Mouse (Mus musculus) midbrain, embryonic 15.5 days (tissue): Measurements from ENCODE around the gene Glis2. TPM values are rescaled to one million over a fixed set of nuclear protein-coding genes. Genes with fewer than 3 reads are reported as not detected.

ENCODE experiments used
- ATAC-seq: fragments of 200-750 bp; cut with Nextera tagmentation; replicated peaks from 2 replicates; pipeline ENCODE4 v1.8.0; 2017; ENCODE audit warnings: moderate TSS enrichment
- H3K27ac ChIP-seq: fragments of 300-500 bp; sonication (generic); 2 replicates; pipeline ENCODE4 v1.5.1; 2015; ENCODE audit warnings: mild to moderate bottlenecking, inconsistent platforms
- H3K27me3 ChIP-seq: fragments of 300-500 bp; sonication (generic); replicated peaks from 2 replicates; pipeline ENCODE4 v1.6.1; 2015; ENCODE audit warnings: inconsistent platforms
- H3K36me3 ChIP-seq: fragments of 300-500 bp; sonication (generic); replicated peaks from 2 replicates; pipeline ENCODE4 v1.6.1; 2015; ENCODE audit warnings: inconsistent platforms
- H3K4me1 ChIP-seq: fragments of 300-500 bp; sonication (generic); 2 replicates; pipeline ENCODE4 v1.6.1; 2015; ENCODE audit warnings: inconsistent platforms
- H3K4me2 ChIP-seq: fragments of 300-500 bp; sonication (generic); 2 replicates; pipeline ENCODE4 v1.6.1; 2015; ENCODE audit warnings: inconsistent platforms, mild to moderate bottlenecking, moderate library complexity
- H3K4me3 ChIP-seq: fragments of 300-500 bp; sonication (generic); 2 replicates; pipeline ENCODE4 v1.5.1; 2015; ENCODE audit warnings: mild to moderate bottlenecking, inconsistent platforms
- H3K9ac ChIP-seq: fragments of 300-500 bp; sonication (generic); 2 replicates; pipeline ENCODE4 v1.6.1; 2015; ENCODE audit warnings: mild to moderate bottlenecking, inconsistent platforms
- H3K9me3 ChIP-seq: fragments of 300-500 bp; sonication (generic); 2 replicates; pipeline ENCODE4 v1.6.1; 2016; ENCODE audit warnings: inconsistent platforms
- whole genome bisulfite sequencing: fragments of 180-500 bp; shearing (Covaris S2); methylation state at CpG from one replicate; pipeline ENCODE4 v1.1.7; 2015; ENCODE audit warnings: mixed read lengths; 5-methylcytosine and 5-hydroxymethylcytosine counted together
- polyA plus RNA-seq: library from polyadenylated mRNA; unstranded; fragments of >200 nt; fragmentation: Nextera tagmentation; extraction: Ambion mirVana; gene quantifications from 2 replicates; pipeline ENCODE4 v1.2.1, GENCODE M21; 2015

Glis2 gene
- polyA plus RNA-seq, 1 experiment from 2014 or later: 17.3 TPM

GRCm38 (mm10) chr16:4646831-4647230, 52.3 kb downstream of the Glis2 start:
- no peaks in the 10 kb centered on the region for H3K36me3 ChIP-seq
- no peak for ATAC-seq
- no peaks in the 10 kb centered on the region for H3K27me3 ChIP-seq
- H3K4me1 ChIP-seq: peaks cover 16% of the 10 kb centered on the region
- H3K4me3 ChIP-seq: no peak overlapping the region
- H3K27ac ChIP-seq: no peak overlapping the region
- no peaks in the 10 kb centered on the region for H3K9me3 ChIP-seq
- H3K9ac ChIP-seq: no peak overlapping the region
- 75% methylated on average over 4 of the region's 4 CpGs for WGBS
- H3K4me2 ChIP-seq: no peak overlapping the region

DNA sequence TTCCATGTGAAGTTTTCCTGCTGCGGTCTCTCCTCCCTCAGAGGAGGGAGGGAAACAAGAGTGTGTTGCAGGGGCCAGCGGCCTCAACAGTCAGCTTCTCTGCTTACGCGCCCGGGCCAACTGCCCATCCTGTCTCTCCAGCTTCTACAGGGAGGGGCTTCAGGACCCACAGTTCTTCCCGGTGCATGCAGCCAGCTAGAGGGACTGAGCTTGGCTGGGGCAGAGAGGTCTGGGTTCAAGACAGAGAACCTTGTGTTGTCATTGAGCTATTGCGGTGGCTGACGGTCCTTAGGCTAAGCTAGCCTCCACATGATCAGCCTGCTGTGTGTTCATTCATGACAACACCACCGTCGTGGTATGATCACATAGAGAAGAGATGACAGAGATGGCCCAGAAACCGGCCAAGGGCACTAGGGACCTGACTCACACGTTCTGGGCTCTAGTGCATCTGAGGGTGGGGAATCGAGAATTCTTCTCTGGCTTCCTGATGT, 53.2 kb downstream of the Glis2 start:
- H3K4me1 ChIP-seq: peaks cover 11% of the 10 kb centered on the region
- 77% methylated on average over 13 of the region's 13 CpGs for WGBS
- no peak for ATAC-seq
- no peaks in the 10 kb centered on the region for H3K9me3 ChIP-seq
- no peaks in the 10 kb centered on the region for H3K27me3 ChIP-seq
- H3K27ac ChIP-seq: no peak overlapping the region
- H3K36me3 ChIP-seq: peaks cover 4% of the 10 kb centered on the region; the same call in 1 of the 2 replicates
- no peak overlapping the region for H3K9ac ChIP-seq
- H3K4me3 ChIP-seq: no peak overlapping the region
- H3K4me2 ChIP-seq: no peak overlapping the region

DNA sequence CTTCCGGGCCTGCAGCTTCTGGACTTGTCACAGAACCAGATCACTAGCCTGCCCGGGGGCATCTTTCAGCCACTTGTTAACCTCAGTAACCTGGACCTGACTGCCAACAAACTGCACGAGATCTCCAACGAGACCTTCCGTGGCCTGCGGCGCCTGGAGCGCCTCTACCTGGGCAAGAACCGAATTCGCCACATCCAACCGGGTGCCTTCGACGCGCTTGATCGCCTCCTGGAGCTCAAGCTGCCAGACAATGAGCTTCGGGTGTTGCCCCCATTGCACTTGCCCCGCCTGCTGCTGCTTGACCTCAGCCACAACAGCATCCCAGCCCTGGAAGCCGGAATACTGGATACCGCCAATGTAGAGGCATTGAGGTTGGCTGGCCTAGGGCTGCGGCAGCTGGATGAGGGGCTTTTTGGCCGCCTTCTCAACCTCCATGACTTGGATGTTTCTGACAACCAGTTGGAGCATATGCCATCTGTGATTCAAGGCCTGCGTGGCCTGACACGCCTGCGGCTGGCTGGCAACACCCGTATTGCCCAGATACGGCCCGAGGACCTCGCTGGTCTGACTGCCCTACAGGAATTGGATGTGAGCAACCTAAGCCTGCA, 54.0 kb downstream of the Glis2 start:
- peaks cover 4% of the 10 kb centered on the region; the same call in 1 of the 2 replicates for H3K36me3 ChIP-seq

DNA sequence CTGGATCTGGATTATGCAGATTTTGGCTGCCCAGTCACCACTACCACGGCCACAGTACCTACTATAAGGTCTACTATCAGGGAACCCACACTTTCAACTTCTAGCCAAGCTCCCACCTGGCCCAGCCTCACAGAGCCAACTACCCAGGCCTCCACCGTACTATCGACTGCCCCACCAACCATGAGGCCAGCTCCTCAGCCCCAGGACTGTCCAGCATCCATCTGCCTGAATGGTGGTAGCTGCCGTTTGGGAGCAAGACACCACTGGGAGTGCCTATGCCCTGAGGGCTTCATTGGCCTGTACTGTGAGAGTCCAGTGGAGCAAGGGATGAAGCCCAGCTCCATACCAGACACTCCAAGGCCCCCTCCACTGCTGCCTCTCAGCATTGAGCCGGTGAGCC, 54.7 kb downstream of the Glis2 start:
- H3K4me1 ChIP-seq: no peaks in the 10 kb centered on the region
- no peak overlapping the region for H3K4me2 ChIP-seq
- 86% methylated on average over 5 of the region's 5 CpGs for WGBS
- no peak for ATAC-seq
- peaks cover 4% of the 10 kb centered on the region; the same call in 1 of the 2 replicates for H3K36me3 ChIP-seq
- no peak overlapping the region for H3K27ac ChIP-seq
- no peak overlapping the region for H3K4me3 ChIP-seq
- H3K9ac ChIP-seq: no peak overlapping the region
- H3K27me3 ChIP-seq: no peaks in the 10 kb centered on the region
- H3K9me3 ChIP-seq: no peaks in the 10 kb centered on the region

More for the DNA sequence above, 54.0 kb downstream of the Glis2 start:
- H3K9ac ChIP-seq: no peak overlapping the region
- WGBS: 78% methylated on average over 28 of the region's 28 CpGs
- no peaks in the 10 kb centered on the region for H3K9me3 ChIP-seq
- 0 out of 2 replicates have a peak, but pooled peaks cover 5% of the 10 kb centered on the region for H3K4me1 ChIP-seq
- no peak overlapping the region for H3K4me3 ChIP-seq
- ATAC-seq: no peak
- H3K4me2 ChIP-seq: no peak overlapping the region
- H3K27me3 ChIP-seq: no peaks in the 10 kb centered on the region
- H3K27ac ChIP-seq: no peak overlapping the region

DNA sequence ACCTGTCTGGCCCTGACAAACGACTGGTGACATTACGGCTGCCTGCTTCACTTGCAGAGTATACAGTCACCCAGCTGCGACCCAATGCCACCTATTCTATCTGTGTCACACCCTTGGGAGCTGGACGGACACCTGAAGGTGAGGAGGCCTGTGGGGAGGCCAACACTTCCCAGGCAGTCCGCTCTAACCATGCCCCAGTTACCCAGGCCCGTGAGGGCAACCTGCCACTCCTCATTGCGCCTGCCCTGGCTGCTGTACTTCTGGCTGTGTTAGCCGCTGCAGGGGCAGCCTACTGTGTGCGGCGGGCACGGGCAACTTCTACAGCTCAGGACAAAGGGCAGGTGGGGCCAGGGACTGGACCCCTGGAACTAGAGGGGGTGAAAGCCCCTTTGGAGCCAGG, 55.2 kb downstream of the Glis2 start:
- Histone ChIP-seq H3K27ac (no peak overlapping the region), H3K27me3 (no peaks in the 10 kb centered on the region), H3K4me1 (no peaks in the 10 kb centered on the region), H3K4me2 (no peak overlapping the region), H3K36me3 (peaks cover 4% of the 10 kb centered on the region; the same call in 1 of the 2 replicates), H3K9me3 (no peaks in the 10 kb centered on the region), H3K4me3 (no peak overlapping the region), H3K9ac (no peak overlapping the region)
- no peak for ATAC-seq
- WGBS: 88% methylated on average over 11 of the region's 11 CpGs

DNA sequence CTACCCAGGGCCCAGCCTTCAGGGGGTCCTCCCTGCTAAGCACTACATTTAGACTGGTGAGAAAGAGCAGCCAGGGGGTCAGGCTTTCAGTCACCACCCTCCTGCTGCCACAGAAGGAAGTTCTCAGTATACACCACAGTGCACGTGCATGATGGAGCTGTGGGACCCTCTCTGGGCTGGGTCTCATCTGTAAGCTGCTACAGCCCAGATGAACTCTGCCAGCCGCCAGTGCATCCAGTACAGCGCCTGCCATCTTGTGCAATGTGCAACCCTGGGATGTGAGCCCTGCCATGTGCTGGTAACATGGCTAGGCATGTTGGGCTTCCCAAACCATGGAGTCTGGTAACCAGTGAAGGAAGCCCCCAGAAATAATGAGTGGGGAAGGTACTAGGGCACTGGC, 55.6 kb downstream of the Glis2 start:
- peaks cover 4% of the 10 kb centered on the region; the same call in 1 of the 2 replicates for H3K36me3 ChIP-seq
- WGBS: 90% methylated on average over 3 of the region's 3 CpGs
- H3K4me2 ChIP-seq: no peak overlapping the region
- no peak overlapping the region for H3K9ac ChIP-seq
- peaks cover 4% of the 10 kb centered on the region for H3K4me1 ChIP-seq
- H3K27ac ChIP-seq: no peak overlapping the region
- H3K4me3 ChIP-seq: no peak overlapping the region
- ATAC-seq: no peak
- H3K9me3 ChIP-seq: no peaks in the 10 kb centered on the region
- no peaks in the 10 kb centered on the region for H3K27me3 ChIP-seq

GRCm38 (mm10) chr16:4651081-4651480, 56.6 kb downstream of the Glis2 start:
- ATAC-seq: no peak
- no peak overlapping the region for H3K9ac ChIP-seq

DNA sequence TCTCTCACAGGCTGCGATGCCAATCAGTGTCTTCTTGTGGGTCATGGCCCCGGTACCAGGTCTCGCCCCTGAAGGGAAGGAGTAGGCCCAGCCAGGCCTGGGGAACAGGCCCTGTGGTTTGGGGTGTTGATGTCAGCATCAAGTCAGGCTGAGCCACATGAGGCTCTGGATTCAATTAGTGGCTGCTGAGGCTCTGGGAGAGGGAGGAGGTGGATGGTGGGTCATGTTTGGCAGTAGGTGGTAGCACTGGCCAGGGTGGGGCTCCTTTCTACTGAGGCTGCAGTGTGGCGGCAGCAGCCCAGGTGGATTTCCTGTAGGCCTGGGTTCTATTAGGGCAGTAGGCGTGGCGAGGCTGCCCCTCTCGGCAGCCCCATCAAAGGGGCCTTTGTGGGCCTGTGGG, 57.1 kb downstream of the Glis2 start:
- no peaks in the 10 kb centered on the region for H3K9me3 ChIP-seq
- peaks cover 16% of the 10 kb centered on the region for H3K4me1 ChIP-seq
- peaks cover 4% of the 10 kb centered on the region; the same call in 1 of the 2 replicates for H3K36me3 ChIP-seq
- H3K4me2 ChIP-seq: no peak overlapping the region
- H3K4me3 ChIP-seq: no peak overlapping the region
- no peak overlapping the region for H3K27ac ChIP-seq
- ATAC-seq: no peak
- no peak overlapping the region for H3K9ac ChIP-seq
- 80% methylated on average over 7 of the region's 7 CpGs for WGBS
- H3K27me3 ChIP-seq: no peaks in the 10 kb centered on the region

More at GRCm38 (mm10) chr16:4651081-4651480, 56.6 kb downstream of the Glis2 start:
- Histone ChIP-seq H3K27me3 (no peaks in the 10 kb centered on the region), H3K36me3 (peaks cover 4% of the 10 kb centered on the region; the same call in 1 of the 2 replicates), H3K4me2 (no peak overlapping the region), H3K4me3 (no peak overlapping the region), H3K27ac (no peak overlapping the region), H3K4me1 (peaks cover 13% of the 10 kb centered on the region), H3K9me3 (no peaks in the 10 kb centered on the region)
- WGBS: 86% methylated on average over 1 of the region's 1 CpGs

DNA sequence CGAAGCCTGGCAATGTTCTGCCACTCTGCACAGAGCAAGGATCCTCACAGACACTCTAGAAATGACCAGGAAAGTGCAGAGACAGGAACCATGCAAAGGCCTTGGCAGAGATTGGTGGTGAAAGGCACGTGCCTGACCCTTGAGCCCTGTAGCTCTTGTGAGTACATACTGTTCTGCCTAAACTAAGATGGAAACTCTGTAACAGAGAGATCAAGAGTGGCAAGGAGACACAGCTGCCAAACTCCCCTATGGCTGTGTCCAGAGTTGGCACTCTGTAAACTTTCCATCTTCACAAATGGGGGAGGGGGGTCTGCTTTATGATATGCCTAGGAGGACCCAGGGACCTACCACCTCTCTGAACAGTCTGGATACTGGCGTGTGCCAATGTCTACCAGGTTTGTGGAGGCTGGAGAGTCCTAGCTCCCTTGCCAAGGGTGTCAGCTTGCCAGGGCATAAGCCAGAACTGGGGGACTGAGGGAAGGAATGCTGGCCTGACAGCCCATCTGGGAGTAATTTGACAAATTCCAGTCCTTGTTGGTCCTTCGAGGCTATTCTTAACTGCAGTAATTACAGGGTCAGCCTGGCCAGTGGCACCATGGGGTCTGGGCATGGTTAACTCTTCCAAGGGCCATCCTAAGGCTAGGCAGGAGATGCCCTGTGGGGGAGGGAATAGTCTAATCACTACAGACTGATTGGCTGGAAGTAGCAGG, 58.3 kb downstream of the Glis2 start:
- Histone ChIP-seq H3K36me3 (peaks cover 4% of the 10 kb centered on the region; the same call in 1 of the 2 replicates), H3K27me3 (no peaks in the 10 kb centered on the region), H3K4me3 (no peak overlapping the region), H3K4me1 (peaks cover 16% of the 10 kb centered on the region), H3K9me3 (no peaks in the 10 kb centered on the region), H3K9ac (no peak overlapping the region), H3K27ac (no peak overlapping the region), H3K4me2 (no peak overlapping the region)
- no peak for ATAC-seq
- 86% methylated on average over 4 of the region's 4 CpGs for WGBS

GRCm38 (mm10) chr16:4654706-4655105, 60.2 kb downstream of the Glis2 start:
- H3K4me3 ChIP-seq: no peak overlapping the region
- H3K27ac ChIP-seq: no peak overlapping the region
- ATAC-seq: no peak
- peaks cover 21% of the 10 kb centered on the region for H3K4me1 ChIP-seq
- 84% methylated on average over 10 of the region's 10 CpGs for WGBS
- H3K27me3 ChIP-seq: no peaks in the 10 kb centered on the region
- no peak overlapping the region for H3K9ac ChIP-seq
- no peak overlapping the region for H3K4me2 ChIP-seq
- no peaks in the 10 kb centered on the region for H3K9me3 ChIP-seq
- peaks cover 4% of the 10 kb centered on the region; the same call in 1 of the 2 replicates for H3K36me3 ChIP-seq

DNA sequence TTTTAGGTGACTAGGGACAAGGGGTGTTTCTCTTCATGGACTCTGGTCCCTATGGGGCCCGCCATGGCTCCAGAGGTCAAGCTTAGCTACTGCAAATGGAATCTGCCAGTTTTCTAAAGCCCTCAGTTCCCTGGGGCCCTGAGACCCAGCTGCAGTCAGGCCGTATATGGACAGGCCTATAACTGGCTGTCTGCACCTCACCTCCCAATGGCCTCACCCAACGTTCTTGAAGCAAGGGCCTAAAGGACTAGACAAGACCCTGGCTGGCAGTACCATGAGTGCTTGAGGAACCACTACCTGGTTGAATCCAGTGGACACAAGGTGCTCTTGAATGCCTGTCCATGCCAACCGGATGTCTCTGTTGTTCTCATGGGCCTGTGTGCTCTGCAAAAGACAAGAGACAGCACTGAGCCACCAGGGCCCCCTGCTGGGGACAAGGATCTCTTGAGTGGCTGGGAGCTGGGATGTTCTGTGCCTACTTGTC, 60.8 kb downstream of the Glis2 start:
- Histone ChIP-seq H3K9me3 (no peaks in the 10 kb centered on the region), H3K36me3 (peaks cover 4% of the 10 kb centered on the region; the same call in 1 of the 2 replicates), H3K27ac (peak overlapping the region; percentile 48; the same call in 1 of the 2 replicates), H3K27me3 (no peaks in the 10 kb centered on the region), H3K4me1 (peaks cover 21% of the 10 kb centered on the region), H3K4me3 (no peak overlapping the region), H3K4me2 (no peak overlapping the region), H3K9ac (no peak overlapping the region)
- 63% methylated on average over 4 of the region's 4 CpGs for WGBS
- ATAC-seq: no peak

DNA sequence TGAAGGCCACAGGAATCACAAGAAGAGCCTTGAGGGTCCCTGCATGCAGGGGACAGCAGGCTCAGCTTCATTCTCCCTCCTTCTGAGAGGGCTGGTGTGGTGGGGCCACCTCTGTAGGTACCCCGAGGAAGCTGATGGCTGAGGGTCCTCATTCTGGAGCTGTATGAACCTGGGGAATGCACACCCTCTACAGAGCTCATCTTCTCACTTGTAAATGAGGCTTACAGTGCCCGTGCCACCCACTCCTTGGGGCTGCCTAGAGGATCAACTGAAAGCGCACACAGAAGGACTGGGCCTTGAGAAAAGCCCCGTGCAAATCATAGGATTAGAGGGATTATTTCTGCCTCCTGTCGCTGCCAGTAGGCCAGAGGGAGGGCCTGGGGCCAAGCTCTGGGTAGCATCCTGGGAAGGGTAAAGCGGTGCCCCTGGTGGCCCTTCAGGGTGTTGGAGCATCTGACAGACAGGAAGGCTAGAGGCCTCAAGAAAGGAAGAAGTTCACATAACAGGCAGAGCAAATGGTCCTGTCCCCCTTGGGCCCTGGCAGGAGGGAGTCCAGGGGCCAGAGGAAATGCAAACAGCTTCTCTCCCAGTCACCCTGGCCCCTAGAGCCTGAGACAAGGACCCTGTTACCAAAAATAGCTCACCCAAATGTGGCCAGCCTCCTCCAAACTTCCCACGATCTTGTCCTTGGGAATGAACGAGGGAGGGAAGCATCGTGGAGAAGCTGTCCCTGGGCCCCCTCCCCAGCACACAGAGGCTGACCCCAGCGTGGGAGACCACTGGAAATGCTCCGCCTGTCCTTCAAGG, 61.5 kb downstream of the Glis2 start:
- no peak overlapping the region for H3K4me2 ChIP-seq
- 22% methylated on average over 11 of the region's 11 CpGs for WGBS
- H3K4me1 ChIP-seq: peaks cover 21% of the 10 kb centered on the region
- peak; percentile 76; the same call in 1 of the 2 replicates for ATAC-seq
- no peak overlapping the region for H3K4me3 ChIP-seq
- no peaks in the 10 kb centered on the region for H3K27me3 ChIP-seq
- no peak overlapping the region for H3K9ac ChIP-seq
- peaks cover 8% of the 10 kb centered on the region; the same call in 1 of the 2 replicates for H3K36me3 ChIP-seq
- H3K27ac ChIP-seq: peak overlapping the region; percentile 48; the same call in 1 of the 2 replicates
- H3K9me3 ChIP-seq: no peaks in the 10 kb centered on the region
